Mouse (Mus musculus): ENCODE data around the gene Il5ra.

DNA sequence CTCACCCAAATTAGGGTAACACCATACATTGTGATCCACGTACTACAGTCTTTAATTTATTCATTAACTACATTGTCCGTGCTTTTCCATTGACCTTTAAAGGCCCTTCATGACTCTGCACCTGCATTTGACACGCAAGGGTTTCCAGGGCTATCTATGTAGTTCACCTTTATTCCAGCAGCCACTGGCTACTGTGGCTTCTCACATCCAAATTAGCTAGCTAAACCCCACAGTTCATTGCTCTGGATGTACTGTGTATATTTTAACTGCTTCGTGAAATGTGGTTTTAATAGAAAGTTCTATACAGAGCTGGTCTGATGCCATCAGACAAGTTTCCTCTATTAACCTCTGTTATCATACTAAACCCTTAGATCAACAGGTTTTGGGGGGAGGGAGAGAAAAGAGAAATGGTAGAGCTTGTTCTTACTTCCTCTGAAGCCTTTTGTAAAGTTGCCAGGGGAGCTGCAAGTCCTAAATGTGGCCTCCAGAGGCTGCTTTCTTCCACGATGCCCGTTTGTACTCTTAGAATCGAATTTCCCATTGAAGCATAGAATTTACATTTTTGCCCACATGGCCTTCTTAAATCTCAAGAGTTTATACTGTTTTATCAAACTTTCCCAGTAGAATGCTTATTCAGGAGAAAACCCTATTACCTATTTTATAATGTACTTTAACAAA is 5.1 kb downstream of the Il5ra start:
- TF ChIP-seq CTCF (IDR thresholded peaks at IDR 0.05; ENCODE audit: control insufficient read depth, insufficient read depth, insufficient replicate concordance, low read depth, low read length): no peak
- TF ChIP-seq POLR2A (IDR thresholded peaks at IDR 0.05; ENCODE audit: control insufficient read depth, low read depth, low read length): no peak

All from testis, adult 2 months (tissue).